Mouse (Mus musculus) right cerebral cortex, postnatal 36 days (tissue): ENCODE data around the gene Gm44973.
"Not testable (repeated sequence)": the region's sequence is repeated elsewhere in the genome, so short reads cannot be mapped to it uniquely, and the experiment has no call there.

Experiments used
- DNase-seq, 2 experiments: peaks; one replicate each; pipeline ENCODE4 v3.0.0; 2022; ENCODE audit warnings: low spot score in 2 of 2, mixed read lengths in 1 of 2

The Gm44973 gene

GRCm38 (mm10) chr7:5051193-5052192, 36.2 kb downstream of the Gm44973 start, which contains the start of gene Zfp580:
Gene Zfp580 (plus strand): TSS chr7:5051538.
- peak in 1 of 2 experiments; percentile 63 for DNase-seq

- no peak for DNase-seq
Measured at GRCm38 (mm10) chr7:5052438-5052837, 37.1 kb downstream of the Gm44973 start.

GRCm38 (mm10) chr7:5052931-5053343, 37.6 kb downstream of the Gm44973 start:
- DNase-seq, result no peak

- DNase-seq, result no peak
Measured at GRCm38 (mm10) chr7:5053456-5054179, 38.3 kb downstream of the Gm44973 start.

- DNase-seq, result peak; percentile 44 to 53
Measured at GRCm38 (mm10) chr7:5056651-5057263, 41.5 kb downstream of the Gm44973 start.

GRCm38 (mm10) chr7:5057381-5057780, 42.1 kb downstream of the Gm44973 start:
- DNase-seq, result no peak

GRCm38 (mm10) chr7:5057804-5058203, 42.5 kb downstream of the Gm44973 start:
- no peak for DNase-seq

- DNase-seq, result no peak
Measured at GRCm38 (mm10) chr7:5058631-5059030, 43.3 kb downstream of the Gm44973 start.

GRCm38 (mm10) chr7:5059421-5059820, 44.1 kb downstream of the Gm44973 start:
- DNase-seq, result no peak

GRCm38 (mm10) chr7:5060239-5060731, 45.0 kb downstream of the Gm44973 start:
- DNase-seq, result peak; percentile 73 to 76

GRCm38 (mm10) chr7:5060944-5061773, 45.9 kb downstream of the Gm44973 start:
- peak; percentile 97 for DNase-seq

GRCm38 (mm10) chr7:5061774-5062359, 46.6 kb downstream of the Gm44973 start, which contains the start of gene U2af2:
Gene U2af2 (plus strand): TSS chr7:5062143.
- DNase-seq, result peak; percentile 90 to 92

GRCm38 (mm10) chr7:5062360-5063001, 47.2 kb downstream of the Gm44973 start:
- DNase-seq, result no peak

- no peak for DNase-seq
Measured at GRCm38 (mm10) chr7:5064886-5065285, 49.6 kb downstream of the Gm44973 start.

- DNase-seq, result no peak
Measured at GRCm38 (mm10) chr7:5073586-5073985, 58.3 kb downstream of the Gm44973 start.

- no peak for DNase-seq
Measured at GRCm38 (mm10) chr7:5074984-5075383, 59.7 kb downstream of the Gm44973 start.

- no peak for DNase-seq
Measured at GRCm38 (mm10) chr7:5076931-5077330, 61.6 kb downstream of the Gm44973 start.

GRCm38 (mm10) chr7:5079365-5080009, 64.2 kb downstream of the Gm44973 start:
- DNase-seq, result not testable (repeated sequence)

GRCm38 (mm10) chr7:5080010-5080751, 64.9 kb downstream of the Gm44973 start, which contains the start of gene Epn1:
Gene Epn1 (plus strand): TSS chr7:5080235.
- peak; percentile 95 to 96 for DNase-seq
